Mouse (Mus musculus): ENCODE measurements at regions not wholly inside any gene's neighbourhood (a gene's known extent, or its start where the extent isn't known, plus 50 kb on each side); places are given as distances from the start of the nearest gene placed in this dataset.
"Not testable (repeated sequence)": the region's sequence is repeated elsewhere in the genome, so short reads cannot be mapped to it uniquely, and the experiment has no call there.

DNA sequence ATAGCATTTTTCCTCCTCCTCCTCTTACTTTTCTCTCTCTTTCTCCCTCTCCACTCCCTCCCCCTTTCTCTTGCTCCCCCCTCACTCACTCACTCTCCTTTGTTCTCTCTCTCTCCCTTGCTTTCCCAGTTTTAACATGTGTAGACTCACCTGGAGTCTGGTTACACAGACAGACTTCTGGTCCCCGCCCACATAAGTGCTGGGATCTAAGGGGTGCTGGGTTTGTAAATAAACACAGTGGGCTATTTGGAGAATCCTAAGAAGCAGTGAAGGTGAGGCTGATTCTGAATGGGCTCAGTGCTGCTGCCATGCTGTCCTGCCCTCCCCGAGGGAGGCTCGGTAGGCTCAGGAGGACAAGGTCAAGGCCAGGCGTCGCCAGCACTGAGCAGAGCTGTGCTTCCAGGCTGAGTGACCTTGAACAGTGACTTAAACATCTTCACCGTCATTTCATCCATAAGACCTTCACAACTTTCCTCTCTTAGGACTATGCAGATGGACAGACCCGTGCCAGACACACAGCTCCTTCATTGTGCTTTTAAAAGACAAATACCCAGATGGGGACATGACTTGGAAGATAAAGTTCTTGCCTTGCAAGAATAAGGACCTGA is 186.7 kb upstream of the Myt1l start:
- TF ChIP-seq POLR2A (IDR thresholded peaks at IDR 0.05; ENCODE audit: low read depth, low read length) = no peak
- no peaks in the 10 kb centered on the region for H3K4me1 ChIP-seq (ENCODE audit: control insufficient read depth, insufficient read depth, low read length)
- H3K4me3 ChIP-seq (ENCODE audit: insufficient read depth, low read length) = no peak overlapping the region
- no peak overlapping the region for H3K27ac ChIP-seq (ENCODE audit: insufficient read depth, low read length)

DNA sequence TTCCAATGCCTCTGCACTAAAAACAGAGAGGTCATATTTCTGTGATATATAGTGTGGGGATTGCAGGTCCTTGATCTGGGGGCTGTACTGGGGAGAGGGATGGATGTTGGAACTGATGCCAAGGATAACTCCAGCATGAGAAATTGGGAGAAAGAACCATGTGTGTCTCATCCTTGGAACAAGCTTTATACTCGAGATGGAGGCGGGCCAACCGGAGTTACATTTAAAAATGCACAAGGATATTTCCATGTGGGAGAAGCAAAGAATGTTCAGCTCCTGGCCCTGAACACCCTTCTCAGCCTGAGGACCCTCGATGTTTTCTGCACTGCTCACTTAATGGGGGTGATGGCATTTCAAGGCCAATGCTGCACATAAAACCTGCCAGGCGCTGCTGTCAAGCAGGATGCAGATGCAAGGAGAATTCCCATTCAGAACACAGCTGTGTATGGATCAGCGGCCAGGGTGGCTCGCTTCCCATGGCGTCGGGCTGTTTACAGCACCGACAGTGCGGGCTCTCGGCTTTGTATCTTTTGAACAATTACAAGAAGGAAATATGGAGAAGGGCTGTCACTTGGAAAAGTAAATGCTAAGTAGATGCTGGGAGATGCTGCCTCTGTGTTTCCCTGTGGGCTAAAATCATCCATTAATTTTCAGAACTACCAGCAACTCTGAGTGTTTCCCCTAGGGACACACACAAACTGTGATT is 184.9 kb upstream of the Myt1l start:
- Histone ChIP-seq H3K4me3 (ENCODE audit: insufficient read depth, low read length) (no peak overlapping the region), H3K27ac (ENCODE audit: insufficient read depth, low read length) (no peak overlapping the region), H3K4me1 (ENCODE audit: control insufficient read depth, insufficient read depth, low read length) (no peaks in the 10 kb centered on the region)
- TF ChIP-seq CTCF (IDR thresholded peaks at IDR 0.05; ENCODE audit: borderline replicate concordance, insufficient read depth, low read length) (no peak), POLR2A (IDR thresholded peaks at IDR 0.05; ENCODE audit: low read depth, low read length) (no peak)

DNA sequence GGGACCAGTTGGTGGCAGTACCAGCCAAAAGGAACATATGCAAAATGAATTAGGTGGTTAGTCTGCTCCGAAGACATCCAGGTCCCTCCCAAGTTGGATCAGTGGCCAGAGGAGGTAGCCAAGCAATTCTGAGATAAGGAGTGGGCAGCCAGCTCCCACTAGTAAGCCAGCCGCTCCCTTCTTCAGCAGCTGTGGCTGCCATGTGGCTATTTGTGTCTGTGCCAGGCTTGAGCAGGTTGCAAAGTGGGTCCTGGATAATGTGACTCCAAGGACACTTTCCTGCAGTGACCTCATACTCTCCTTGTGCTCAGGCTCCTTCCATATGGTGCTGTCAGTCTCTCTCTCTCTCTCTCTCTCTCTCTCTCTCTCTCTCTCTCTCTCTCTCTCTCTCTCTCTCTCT is 179.5 kb upstream of the Myt1l start:
- H3K4me3 ChIP-seq (ENCODE audit: insufficient read depth, low read length) = no peak overlapping the region
- TF ChIP-seq POLR2A (IDR thresholded peaks at IDR 0.05; ENCODE audit: low read depth, low read length) = no peak
- no peak for TF ChIP-seq CTCF (IDR thresholded peaks at IDR 0.05; ENCODE audit: borderline replicate concordance, insufficient read depth, low read length)
- no peaks in the 10 kb centered on the region for H3K4me1 ChIP-seq (ENCODE audit: control insufficient read depth, insufficient read depth, low read length)
- no peak overlapping the region for H3K27ac ChIP-seq (ENCODE audit: insufficient read depth, low read length)

DNA sequence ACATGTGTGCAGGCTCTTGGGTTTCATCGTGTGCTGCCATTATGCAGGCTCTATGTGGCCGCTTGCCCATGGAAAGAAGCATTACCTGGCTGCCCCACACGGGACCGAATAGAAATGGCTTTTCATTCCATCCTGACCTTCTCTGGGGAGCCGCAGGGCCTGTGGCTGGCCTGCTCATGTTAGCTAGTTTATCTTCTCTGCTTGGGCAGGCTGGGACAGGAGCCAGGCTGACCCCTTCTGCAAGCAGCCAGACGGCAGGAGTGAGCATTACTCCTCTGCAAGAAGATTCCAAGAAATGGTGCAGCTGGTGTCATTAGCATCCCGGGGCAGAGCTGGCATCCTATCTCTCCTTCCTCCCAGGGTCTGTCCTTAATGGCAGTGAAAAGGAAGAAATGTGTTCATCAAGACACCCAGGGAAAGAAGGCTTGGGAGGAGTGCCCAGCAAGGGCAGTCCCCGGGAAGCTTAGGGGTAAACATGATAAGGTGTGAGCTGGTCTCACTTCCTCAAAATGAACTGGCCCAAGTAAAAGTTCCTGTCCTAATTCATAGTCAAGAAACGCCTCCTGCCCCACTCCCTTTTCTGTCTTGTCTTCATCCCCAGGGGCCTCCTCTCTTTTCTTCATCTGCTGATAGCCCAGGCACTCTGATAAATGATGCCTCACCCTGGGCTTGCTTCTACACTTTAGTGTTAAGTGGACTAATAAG is 178.9 kb upstream of the Myt1l start:
- Histone ChIP-seq H3K4me3 (ENCODE audit: insufficient read depth, low read length) (no peak overlapping the region), H3K4me1 (ENCODE audit: control insufficient read depth, insufficient read depth, low read length) (no peaks in the 10 kb centered on the region), H3K27ac (ENCODE audit: insufficient read depth, low read length) (no peak overlapping the region)

DNA sequence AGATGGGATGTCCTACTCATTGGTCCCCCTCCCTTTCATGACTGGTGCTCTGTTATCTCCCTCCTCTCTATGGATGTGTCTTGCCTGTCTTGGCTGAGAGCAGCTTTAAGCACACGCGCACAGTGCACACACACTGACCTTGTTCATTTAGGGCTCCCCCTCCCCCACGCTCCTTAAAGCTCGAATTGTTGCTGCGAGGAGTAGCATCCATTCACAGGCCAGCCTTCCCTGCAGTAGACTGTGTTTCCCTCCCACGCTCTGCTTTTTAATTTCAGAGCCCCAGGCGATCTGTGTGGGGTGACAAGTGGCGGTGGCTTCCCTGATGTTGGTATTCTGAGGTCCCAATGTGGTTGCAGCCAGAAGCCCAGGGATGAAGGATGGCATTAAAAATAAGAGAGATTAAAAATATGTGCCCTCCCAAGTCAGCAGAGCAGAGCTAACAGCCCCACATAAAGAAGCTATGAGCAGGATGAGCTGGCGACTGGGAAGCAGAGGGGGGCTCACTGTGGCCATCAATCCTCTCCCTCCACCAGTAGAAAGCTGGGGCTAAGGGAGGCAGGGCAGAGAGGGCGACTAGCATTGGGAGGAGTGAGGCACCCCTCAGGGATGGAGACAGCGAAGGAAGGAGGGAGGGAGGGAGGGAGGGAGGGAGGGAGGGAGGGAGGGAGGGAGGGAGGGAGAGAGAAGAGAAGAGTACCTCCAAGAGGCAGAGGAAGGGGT is 174.2 kb upstream of the Myt1l start:
- H3K4me1 ChIP-seq (ENCODE audit: control insufficient read depth, insufficient read depth, low read length) = no peaks in the 10 kb centered on the region
- H3K27ac ChIP-seq (ENCODE audit: insufficient read depth, low read length) = no peak overlapping the region
- no peak for TF ChIP-seq CTCF (IDR thresholded peaks at IDR 0.05; ENCODE audit: borderline replicate concordance, insufficient read depth, low read length)
- no peak for TF ChIP-seq POLR2A (IDR thresholded peaks at IDR 0.05; ENCODE audit: low read depth, low read length)
- no peak overlapping the region for H3K4me3 ChIP-seq (ENCODE audit: insufficient read depth, low read length)

More for the DNA sequence above, 178.9 kb upstream of the Myt1l start:
- TF ChIP-seq POLR2A (IDR thresholded peaks at IDR 0.05; ENCODE audit: low read depth, low read length) (no peak), CTCF (IDR thresholded peaks at IDR 0.05; ENCODE audit: borderline replicate concordance, insufficient read depth, low read length) (no peak)

DNA sequence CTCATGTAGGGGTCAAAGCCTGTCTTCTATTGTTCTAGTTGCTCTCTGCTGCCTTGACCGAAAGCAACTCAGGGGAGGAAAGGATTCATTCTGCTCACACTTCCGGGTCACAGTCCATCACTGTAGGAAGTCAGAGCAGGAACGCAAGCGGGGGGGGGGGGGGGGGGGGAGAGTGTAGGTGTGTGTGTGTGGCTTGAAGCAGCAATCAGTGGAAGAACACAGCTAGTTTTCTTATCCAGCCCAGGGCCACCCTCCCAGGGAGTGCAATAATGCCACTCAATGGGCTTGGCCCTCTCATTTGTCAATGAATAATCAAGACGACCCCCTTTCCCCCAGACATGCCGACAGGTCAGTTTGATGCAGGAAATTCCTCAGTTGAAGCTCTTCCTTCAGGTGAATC is 173.4 kb upstream of the Myt1l start:
- Histone ChIP-seq H3K4me3 (ENCODE audit: insufficient read depth, low read length) (no peak overlapping the region), H3K4me1 (ENCODE audit: control insufficient read depth, insufficient read depth, low read length) (no peaks in the 10 kb centered on the region), H3K27ac (ENCODE audit: insufficient read depth, low read length) (no peak overlapping the region)
- TF ChIP-seq CTCF (IDR thresholded peaks at IDR 0.05; ENCODE audit: borderline replicate concordance, insufficient read depth, low read length) (no peak), POLR2A (IDR thresholded peaks at IDR 0.05; ENCODE audit: low read depth, low read length) (no peak)

DNA sequence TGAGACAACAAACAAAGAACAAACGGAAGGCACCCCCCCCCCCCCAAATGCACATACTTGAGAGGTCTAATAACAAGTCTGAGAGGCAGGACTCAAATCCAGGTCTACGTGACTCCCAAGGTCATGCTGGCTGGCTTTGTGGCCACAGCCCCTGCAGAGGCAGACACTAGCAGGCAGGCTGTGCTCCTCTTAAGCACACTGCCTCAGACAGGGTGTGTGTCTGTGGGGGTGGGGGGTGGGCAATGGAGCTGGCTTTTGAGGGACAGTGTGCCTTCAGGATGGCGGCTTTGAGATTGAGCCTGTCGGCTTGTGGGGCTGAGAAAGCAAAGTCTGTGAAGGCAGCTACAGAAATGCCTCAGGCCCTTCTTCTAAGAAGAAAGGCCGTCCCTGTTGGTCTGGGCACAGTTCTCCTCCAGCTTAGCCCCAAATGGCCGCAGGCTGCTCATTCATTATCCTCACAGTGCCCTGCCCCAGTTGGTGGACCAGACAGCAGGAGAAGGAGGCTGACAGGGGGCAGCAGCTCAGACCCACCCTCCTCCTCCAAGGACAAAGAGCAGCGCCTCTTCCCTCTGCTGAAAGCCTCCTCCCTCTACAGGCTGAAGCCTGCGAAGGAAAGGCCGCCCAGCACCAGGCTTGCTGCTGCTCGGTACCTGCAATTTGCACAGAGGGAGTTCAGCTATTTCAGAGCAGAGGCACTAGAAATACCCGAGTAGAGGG is 171.3 kb upstream of the Myt1l start:
- H3K4me3 ChIP-seq (ENCODE audit: insufficient read depth, low read length) = no peak overlapping the region
- TF ChIP-seq CTCF (IDR thresholded peaks at IDR 0.05; ENCODE audit: borderline replicate concordance, insufficient read depth, low read length) (no peak), POLR2A (IDR thresholded peaks at IDR 0.05; ENCODE audit: low read depth, low read length) (no peak)
- no peaks in the 10 kb centered on the region for H3K4me1 ChIP-seq (ENCODE audit: control insufficient read depth, insufficient read depth, low read length)
- no peak overlapping the region for H3K27ac ChIP-seq (ENCODE audit: insufficient read depth, low read length)

DNA sequence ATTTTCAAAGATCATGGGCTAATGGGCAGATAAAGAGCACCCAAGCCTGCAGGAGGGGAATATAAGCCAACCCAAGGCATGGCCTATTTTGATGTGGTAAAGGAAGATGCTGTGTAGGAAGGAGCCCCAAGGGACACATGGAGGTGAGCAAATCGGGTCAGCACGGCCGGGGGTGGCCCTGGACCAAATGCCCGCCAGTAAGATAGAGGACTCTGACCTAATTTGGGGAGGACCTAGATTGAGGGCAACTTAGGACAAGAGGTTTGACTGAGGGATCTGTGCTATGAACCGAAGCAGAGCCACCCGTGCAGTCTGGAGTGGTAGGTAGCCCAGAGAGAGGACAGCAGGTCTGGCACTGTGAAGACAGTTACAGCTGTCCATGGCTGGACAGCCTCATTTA is 166.9 kb upstream of the Myt1l start:
- no peak overlapping the region for H3K4me3 ChIP-seq (ENCODE audit: insufficient read depth, low read length)

DNA sequence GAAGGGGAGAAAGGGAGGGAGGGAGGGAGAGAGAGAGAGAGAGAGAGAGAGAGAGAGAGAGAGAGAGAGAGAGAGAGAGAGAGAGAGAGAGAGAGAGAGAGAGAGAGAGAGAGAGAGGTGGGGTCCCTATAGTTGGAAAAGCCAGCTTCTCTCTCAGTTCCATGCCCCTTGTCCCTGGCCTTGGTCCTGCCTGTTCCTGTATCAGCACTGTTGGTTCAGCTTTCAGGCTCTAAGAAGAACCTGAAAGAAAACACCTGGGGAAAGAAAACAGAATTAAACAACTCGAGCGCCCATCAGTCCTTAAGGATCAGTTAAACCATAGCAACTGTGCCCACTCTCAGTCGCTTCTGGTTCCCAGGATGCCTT is 160.5 kb upstream of the Myt1l start:
- not testable (repeated sequence) for H3K4me3 ChIP-seq (ENCODE audit: insufficient read depth, low read length); H3K27ac ChIP-seq (ENCODE audit: insufficient read depth, low read length); H3K4me1 ChIP-seq (ENCODE audit: control insufficient read depth, insufficient read depth, low read length)

More for the DNA sequence above, 166.9 kb upstream of the Myt1l start:
- no peaks in the 10 kb centered on the region for H3K4me1 ChIP-seq (ENCODE audit: control insufficient read depth, insufficient read depth, low read length)
- TF ChIP-seq POLR2A (IDR thresholded peaks at IDR 0.05; ENCODE audit: low read depth, low read length) (no peak), CTCF (IDR thresholded peaks at IDR 0.05; ENCODE audit: borderline replicate concordance, insufficient read depth, low read length) (no peak)
- no peak overlapping the region for H3K27ac ChIP-seq (ENCODE audit: insufficient read depth, low read length)

All from embryonic fibroblast, embryonic 13.5 days (primary cell).